In genomic region chr8:72132891-72133290, GRCm38 (mm10) we compare ENCODE assay signal across 12 mouse cellular contexts. TPM values are rescaled to one million over a fixed set of nuclear protein-coding genes. Genes with fewer than 3 reads are reported as not detected.
DNase-seq lines count a peak whose midpoint lies in the region; ATAC-seq lines count a peak whose summit lies in the region.
"Had no signal": no experiment of that assay in that cellular context is flagged by ENCODE, and none has a peak within 500 bp of the region (broad histone marks: within the 10 kb centered on the region; RNA-seq: fewer than 3 reads in every experiment).

No protein-coding gene starts in this region.

- H3K27me3 ChIP-seq in heart, embryonic 16.5 days (ENCODE audit: control insufficient read depth, insufficient read depth, low read length): no peaks in the 10 kb centered on the region
- H3K27me3 ChIP-seq in embryonic facial prominence, embryonic 10.5 days (replicated peaks; ENCODE audit: low read depth, poor library complexity, severe bottlenecking): no peaks in the 10 kb centered on the region
- H3K27me3 ChIP-seq in hindbrain, embryonic 16.5 days (replicated peaks; ENCODE audit: control insufficient read depth, insufficient read depth, low read length): no peaks in the 10 kb centered on the region
- H3K27me3 ChIP-seq: CH12.LX; intestine, embryonic 15.5 days had no signal

- intact Hi-C loops in heart, postnatal 14 days (cut with DNase I): no loop called here

- ATAC-seq in heart, embryonic 16.5 days (replicated peaks; ENCODE audit: extremely low read depth, insufficient read depth, low FRiP score): no peak
- no peak for ATAC-seq in hindbrain, embryonic 16.5 days
- ATAC-seq: intestine, embryonic 15.5 days had no signal

- H3K36me3 ChIP-seq in heart, embryonic 16.5 days (ENCODE audit: control insufficient read depth, insufficient read depth): no peaks in the 10 kb centered on the region
- H3K36me3 ChIP-seq in embryonic facial prominence, embryonic 10.5 days (replicated peaks): peaks cover 5% of the 10 kb centered on the region
- no peaks in the 10 kb centered on the region for H3K36me3 ChIP-seq in hindbrain, embryonic 16.5 days (ENCODE audit: control insufficient read depth, insufficient read depth, low read length)
- H3K36me3 ChIP-seq: intestine, embryonic 15.5 days had no signal

- peak overlapping the region; percentile 5 for H3K27ac ChIP-seq in heart, embryonic 16.5 days (ENCODE audit: low read length)
- H3K27ac ChIP-seq in embryonic facial prominence, embryonic 10.5 days (replicated peaks): no peak overlapping the region; the same call in 1 of the 2 replicates
- no peak overlapping the region for H3K27ac ChIP-seq in hindbrain, embryonic 16.5 days (ENCODE audit: low read depth, low read length)
- H3K27ac ChIP-seq: intestine, embryonic 15.5 days; macrophage had no signal

- H3K9ac ChIP-seq in heart, embryonic 16.5 days (ENCODE audit: low read length): no peak overlapping the region
- no peak overlapping the region for H3K9ac ChIP-seq in hindbrain, embryonic 16.5 days (ENCODE audit: low read depth, low read length)
- H3K9ac ChIP-seq: intestine, embryonic 15.5 days had no signal

- WGBS in heart, embryonic 16.5 days: 57% methylated on average over 1 of the region's 1 CpGs
- 81% methylated on average over 1 of the region's 1 CpGs for WGBS in embryonic facial prominence, embryonic 10.5 days
- WGBS in hindbrain, embryonic 16.5 days: 67% methylated on average over 1 of the region's 1 CpGs

- H3K4me1 ChIP-seq in heart, embryonic 16.5 days (ENCODE audit: control insufficient read depth, insufficient read depth, low read length): peaks cover 30% of the 10 kb centered on the region
- H3K4me1 ChIP-seq in embryonic facial prominence, embryonic 10.5 days: peaks cover 41% of the 10 kb centered on the region
- peaks cover 9% of the 10 kb centered on the region for H3K4me1 ChIP-seq in hindbrain, embryonic 16.5 days (ENCODE audit: control insufficient read depth, insufficient read depth, low read depth, low read length)

- DNase-seq in heart, postnatal 14 days: no peak
- peak; percentile 32 for DNase-seq in MN1 (ENCODE audit: low spot score)
- DNase-seq in adrenal gland, postnatal 14 days: peak; percentile 82
- DNase-seq in kidney, postnatal 36 days: peak; percentile 24 to 52
- no peak for DNase-seq in embryonic facial prominence, embryonic 10.5 days (ENCODE audit: low spot score)
- DNase-seq: embryo, embryonic 11 days; gastrocnemius, postnatal 25 days had no signal

- no peak overlapping the region for H3K4me2 ChIP-seq in heart, embryonic 16.5 days (ENCODE audit: low read depth, low read length)
- H3K4me2 ChIP-seq in hindbrain, embryonic 16.5 days (ENCODE audit: low read length): no peak overlapping the region
- H3K4me2 ChIP-seq: intestine, embryonic 15.5 days had no signal

- no peaks in the 10 kb centered on the region for H3K9me3 ChIP-seq in heart, embryonic 16.5 days (replicated peaks; ENCODE audit: control insufficient read depth, low read length)
- H3K9me3 ChIP-seq in embryonic facial prominence, embryonic 10.5 days: no peaks in the 10 kb centered on the region
- no peaks in the 10 kb centered on the region for H3K9me3 ChIP-seq in hindbrain, embryonic 16.5 days (ENCODE audit: control insufficient read depth, low read length)
- H3K9me3 ChIP-seq: intestine, embryonic 15.5 days had no signal

- no peak overlapping the region for H3K4me3 ChIP-seq in heart, embryonic 16.5 days (ENCODE audit: low read length)
- no peak overlapping the region for H3K4me3 ChIP-seq in embryonic facial prominence, embryonic 10.5 days
- no peak overlapping the region for H3K4me3 ChIP-seq in hindbrain, embryonic 16.5 days (ENCODE audit: low read length)
- H3K4me3 ChIP-seq: intestine, embryonic 15.5 days had no signal

RNA-seq across cellular contexts. Expression of gene Tpm4, which starts 1.9 kb away (rescaled TPM):
- 351 and 381 TPM in 2 replicates for polyA plus RNA-seq in heart, embryonic 16.5 days (2015; fragmentation: Nextera tagmentation; extraction: Ambion mirVana)
- 100 to 1,000 TPM; 119 to 155 TPM for total RNA-seq in heart, postnatal 14 days (2021)
- total RNA-seq in adrenal gland, postnatal 14 days (2021): 286 and 295 TPM in 2 replicates
- polyA plus RNA-seq in embryonic facial prominence, embryonic 10.5 days (2016; fragmentation: Nextera tagmentation; extraction: Ambion mirVana): 749 and 797 TPM in 2 replicates
- polyA plus RNA-seq in hindbrain, embryonic 16.5 days (2015; fragmentation: Nextera tagmentation; extraction: Ambion mirVana): 174 and 197 TPM in 2 replicates

RNA-seq across cellular contexts. Expression of gene Olfr374, which starts 26.1 kb away (rescaled TPM):
- 0.04 TPM in 1 of 2 replicates, not detected in the other for polyA plus RNA-seq in heart, embryonic 16.5 days (2015; fragmentation: Nextera tagmentation; extraction: Ambion mirVana)
- not detected for total RNA-seq in heart, postnatal 14 days (2021)
- total RNA-seq in adrenal gland, postnatal 14 days (2021): not detected in 2 replicates
- not detected in 2 replicates for polyA plus RNA-seq in embryonic facial prominence, embryonic 10.5 days (2016; fragmentation: Nextera tagmentation; extraction: Ambion mirVana)
- 0.03 TPM in 1 of 2 replicates, not detected in the other for polyA plus RNA-seq in hindbrain, embryonic 16.5 days (2015; fragmentation: Nextera tagmentation; extraction: Ambion mirVana)
- total RNA-seq: CH12.LX; gastrocnemius, postnatal 25 days had no signal
- polyA plus RNA-seq: macrophage had no signal

RNA-seq across cellular contexts. Expression of gene Rab8a, which starts 28.1 kb away (rescaled TPM):
- polyA plus RNA-seq in heart, embryonic 16.5 days (2015; fragmentation: Nextera tagmentation; extraction: Ambion mirVana): 77.4 and 101 TPM in 2 replicates
- total RNA-seq in heart, postnatal 14 days (2021): 10 to 100 TPM; 28.2 to 28.6 TPM
- 64.5 and 66.1 TPM in 2 replicates for total RNA-seq in adrenal gland, postnatal 14 days (2021)
- 130 and 139 TPM in 2 replicates for polyA plus RNA-seq in embryonic facial prominence, embryonic 10.5 days (2016; fragmentation: Nextera tagmentation; extraction: Ambion mirVana)
- 84.3 and 87.7 TPM in 2 replicates for polyA plus RNA-seq in hindbrain, embryonic 16.5 days (2015; fragmentation: Nextera tagmentation; extraction: Ambion mirVana)

RNA-seq across cellular contexts. Expression of gene Olfr373, which starts 49.9 kb away (rescaled TPM):
- polyA plus RNA-seq in heart, embryonic 16.5 days (2015; fragmentation: Nextera tagmentation; extraction: Ambion mirVana): not detected in 2 replicates
- total RNA-seq in heart, postnatal 14 days (2021): not detected
- not detected in 2 replicates for total RNA-seq in adrenal gland, postnatal 14 days (2021)
- polyA plus RNA-seq in embryonic facial prominence, embryonic 10.5 days (2016; fragmentation: Nextera tagmentation; extraction: Ambion mirVana): 0.04 TPM in 1 of 2 replicates, not detected in the other
- not detected in 2 replicates for polyA plus RNA-seq in hindbrain, embryonic 16.5 days (2015; fragmentation: Nextera tagmentation; extraction: Ambion mirVana)
- total RNA-seq: CH12.LX; gastrocnemius, postnatal 25 days had no signal
- polyA plus RNA-seq: macrophage had no signal

RNA-seq across cellular contexts. Expression of gene Hsh2d, which starts 56.5 kb away (rescaled TPM):
- polyA plus RNA-seq in heart, embryonic 16.5 days (2015; fragmentation: Nextera tagmentation; extraction: Ambion mirVana): 0.55 and 1.1 TPM in 2 replicates
- total RNA-seq in heart, postnatal 14 days (2021): under 1 TPM in 1 of 2 experiments, not detected in 1; 0.17 TPM
- total RNA-seq in adrenal gland, postnatal 14 days (2021): 0.94 TPM in 1 of 2 replicates, not detected in the other
- polyA plus RNA-seq in embryonic facial prominence, embryonic 10.5 days (2016; fragmentation: Nextera tagmentation; extraction: Ambion mirVana): not detected in 2 replicates
- not detected in 2 replicates for polyA plus RNA-seq in hindbrain, embryonic 16.5 days (2015; fragmentation: Nextera tagmentation; extraction: Ambion mirVana)
- total RNA-seq: gastrocnemius, postnatal 25 days had no signal

Comparison
In these comparisons a context has a peak if more than half of its experiments do, and no peak if none do; other contexts are left out.
1. DNase-seq: peak in MN1 (single experiment), adrenal gland, postnatal 14 days (single experiment) and kidney, postnatal 36 days (2 of 2); none in heart, postnatal 14 days (0 of 2) and embryonic facial prominence, embryonic 10.5 days (single experiment).